Mouse (Mus musculus): ENCODE data around the gene Ascl5.

DNA sequence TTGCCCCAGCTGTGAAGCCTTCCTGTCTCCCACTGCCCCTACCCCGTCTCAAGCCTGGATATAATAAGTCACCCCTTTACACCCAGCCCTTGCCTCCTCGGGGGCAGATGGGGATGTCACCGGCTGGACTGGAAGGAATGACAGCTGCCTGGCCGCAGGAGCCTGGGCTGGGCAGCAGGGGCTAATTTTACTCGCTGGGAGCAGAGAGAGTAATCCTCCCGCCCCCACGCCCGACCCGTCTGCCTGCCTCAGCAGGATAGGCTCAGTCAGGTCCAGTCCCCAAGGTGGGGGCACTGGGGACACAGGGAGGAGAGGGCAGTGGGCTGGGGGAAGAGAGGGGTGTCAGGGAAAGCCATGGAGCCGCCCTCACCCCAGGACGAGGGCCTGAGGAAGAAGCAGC, 1.9 kb downstream of the Ascl5 start, which contains the start of gene Cacna1s:
- TF ChIP-seq POLR2A (IDR thresholded peaks at IDR 0.05; ENCODE audit: borderline replicate concordance, extremely low read depth, low read depth, low read length) (no peak), CTCF (IDR thresholded peaks at IDR 0.05; ENCODE audit: insufficient read depth, low read length) (no peak)

All from lung, adult 2 months (tissue).